Mouse (Mus musculus) heart, postnatal 0 days (tissue): ENCODE results near the gene Anxa6. TPM values are rescaled to one million over a fixed set of nuclear protein-coding genes. Genes with fewer than 3 reads are reported as not detected.

Experiments
- ATAC-seq: fragments of 200-750 bp; cut with Nextera tagmentation; 2 replicates; pipeline ENCODE4 v1.8.0; 2017; ENCODE audit warnings: low read depth, moderate number of reproducible peaks, moderate library complexity; ENCODE audit not compliant: insufficient read depth
- DNase-seq: peaks from one replicate; pipeline ENCODE4 v3.0.0-alpha.2; 2016; ENCODE audit warnings: low spot score
- H3K27ac ChIP-seq: fragments of 300-500 bp; sonication (generic); 2 replicates; pipeline ENCODE4 v1.5.1; 2014; ENCODE audit warnings: low read depth, mild to moderate bottlenecking
- H3K27me3 ChIP-seq: fragments of 300-500 bp; sonication (generic); 2 replicates; pipeline ENCODE4 v1.6.1; 2014; ENCODE audit warnings: low read length, mixed read lengths; ENCODE audit not compliant: control insufficient read depth, insufficient read depth
- H3K36me3 ChIP-seq: fragments of 300-500 bp; sonication (generic); replicated peaks from 2 replicates; pipeline ENCODE4 v1.6.1; 2014; ENCODE audit warnings: low read length, mixed read lengths; ENCODE audit not compliant: control insufficient read depth, insufficient read depth
- H3K4me1 ChIP-seq: fragments of 300-500 bp; sonication (generic); 2 replicates; pipeline ENCODE4 v1.6.1; 2014; ENCODE audit warnings: antibody characterized with exemption; ENCODE audit not compliant: control insufficient read depth, insufficient read depth
- H3K4me2 ChIP-seq: fragments of 300-500 bp; sonication (generic); 2 replicates; pipeline ENCODE4 v1.6.1; 2014; ENCODE audit warnings: low read depth, mild to moderate bottlenecking, low read length, moderate library complexity
- H3K4me3 ChIP-seq: fragments of 300-500 bp; sonication (generic); 2 replicates; pipeline ENCODE4 v1.5.1; 2014; ENCODE audit warnings: low read depth, low read length
- H3K9ac ChIP-seq: fragments of 300-500 bp; sonication (generic); replicated peaks from 2 replicates; pipeline ENCODE4 v1.6.1; 2014; ENCODE audit warnings: low read depth, low read length, mixed read lengths
- H3K9me3 ChIP-seq: fragments of 300-500 bp; sonication (generic); replicated peaks from 2 replicates; pipeline ENCODE4 v1.6.1; 2016; ENCODE audit warnings: low read length; ENCODE audit not compliant: control insufficient read depth
- CTCF ChIP-seq: IDR thresholded peaks from 2 replicates; pipeline ENCODE4 v1.5.1; 2016; ENCODE audit warnings: antibody characterized with exemption, control low read depth, low read depth
- EP300 ChIP-seq: IDR thresholded peaks from 2 replicates; pipeline ENCODE4 v1.6.1; 2016; ENCODE audit warnings: antibody characterized with exemption, low read depth
- WGBS: fragments of 180-500 bp; shearing (Covaris S2); extraction: QIAGEN DNeasy Blood & Tissue Kit; methylation state at CpG from one replicate; pipeline ENCODE4 v1.1.7; 2014; 5-methylcytosine and 5-hydroxymethylcytosine counted together
- polyA plus RNA-seq: library from polyadenylated mRNA; unstranded; fragments of >200 nt; fragmentation: Nextera tagmentation; extraction: Ambion mirVana; gene quantifications from 2 replicates; pipeline ENCODE4 v1.2.1, GENCODE M21; 2015
- total RNA-seq: library from RNA; depleted of rRNA; stranded (reverse); fragments of >200 nt; gene quantifications from 2 replicates; pipeline ENCODE4 v1.2.3, GENCODE M21; 2014; ENCODE audit warnings: low replicate concordance

The Anxa6 gene
- total and polyA plus RNA-seq, 2 experiments from 2014 or later: 250 to 306 TPM

DNA sequence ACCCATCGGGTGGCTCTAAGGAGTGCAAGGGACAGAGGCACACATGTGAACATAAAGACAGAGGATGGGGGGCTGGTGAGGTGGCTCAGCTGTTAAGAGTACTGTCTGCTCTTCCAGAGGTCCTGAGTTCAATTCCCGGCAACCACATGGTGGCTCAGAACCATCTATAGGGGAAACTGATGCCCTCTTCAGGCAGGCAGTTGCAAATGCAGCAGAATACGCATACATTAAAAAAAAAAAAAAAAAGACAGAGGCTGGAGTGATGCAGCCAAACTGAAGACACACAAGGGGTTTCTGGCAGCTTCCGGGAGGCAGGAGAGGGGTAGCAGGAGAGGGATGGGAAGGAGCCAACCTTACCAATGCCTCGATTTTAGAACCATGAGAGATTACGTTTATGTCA is 50.7 kb downstream of the Anxa6 start:
- H3K9ac ChIP-seq: no peak overlapping the region
- DNase-seq (no peak), ATAC-seq (no peak)
- H3K36me3 ChIP-seq: peaks cover 92% of the 10 kb centered on the region
- H3K27ac ChIP-seq: no peak overlapping the region
- H3K4me2 ChIP-seq: no peak overlapping the region
- H3K27me3 ChIP-seq: no peaks in the 10 kb centered on the region
- H3K9me3 ChIP-seq: no peaks in the 10 kb centered on the region
- TF ChIP-seq EP300 (no peak), CTCF (no peak)
- no peak overlapping the region for H3K4me3 ChIP-seq
- H3K4me1 ChIP-seq: no peaks in the 10 kb centered on the region
- WGBS: 88% methylated on average over 6 of the region's 6 CpGs

GRCm38 (mm10) chr11:54981630-54982029 is 51.6 kb downstream of the Anxa6 start:
- Histone ChIP-seq H3K27ac (no peak overlapping the region), H3K9ac (no peak overlapping the region), H3K36me3 (peaks cover 83% of the 10 kb centered on the region), H3K9me3 (no peaks in the 10 kb centered on the region), H3K27me3 (no peaks in the 10 kb centered on the region), H3K4me1 (no peaks in the 10 kb centered on the region), H3K4me2 (no peak overlapping the region), H3K4me3 (no peak overlapping the region)
- TF ChIP-seq CTCF (no peak), EP300 (no peak)
- ATAC-seq (no peak), DNase-seq (no peak)
- 94% methylated on average over 4 of the region's 4 CpGs for WGBS

DNA sequence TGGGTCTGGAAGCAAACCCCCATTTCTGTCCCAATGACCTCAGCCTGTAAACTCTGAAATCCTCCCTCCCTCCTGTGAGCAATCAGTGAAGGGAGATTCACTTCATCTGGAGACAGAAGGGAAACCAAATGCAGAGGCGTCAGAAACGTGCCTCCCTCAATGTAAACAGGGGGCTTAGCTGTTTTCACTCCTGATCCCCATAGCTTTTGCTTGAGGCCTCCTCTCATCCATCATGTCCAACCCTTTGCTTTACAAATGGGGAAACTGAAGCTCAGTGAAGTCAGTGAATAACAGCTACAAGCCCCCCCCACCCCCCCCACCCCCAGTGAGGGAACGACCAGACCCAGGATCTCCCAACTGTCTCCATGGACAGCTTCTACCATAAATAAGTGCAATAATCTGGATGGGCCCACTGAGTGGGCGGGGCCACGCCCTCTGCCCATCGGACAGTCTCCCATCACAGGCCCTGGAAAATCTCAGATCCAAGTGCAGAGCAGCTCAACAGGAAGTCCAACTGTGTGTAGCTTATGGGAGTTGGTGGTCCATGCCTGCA is 55.8 kb downstream of the Anxa6 start:
- no peak for DNase-seq
- no peak overlapping the region for H3K4me2 ChIP-seq
- no peak for TF ChIP-seq EP300
- no peak for TF ChIP-seq CTCF
- no peak overlapping the region for H3K27ac ChIP-seq
- ATAC-seq: no peak
- H3K36me3 ChIP-seq: peaks cover 49% of the 10 kb centered on the region
- 45% methylated on average over 6 of the region's 6 CpGs for WGBS
- H3K4me3 ChIP-seq: no peak overlapping the region
- H3K9ac ChIP-seq: no peak overlapping the region
- no peaks in the 10 kb centered on the region for H3K9me3 ChIP-seq
- H3K4me1 ChIP-seq: peaks cover 13% of the 10 kb centered on the region
- no peaks in the 10 kb centered on the region for H3K27me3 ChIP-seq

DNA sequence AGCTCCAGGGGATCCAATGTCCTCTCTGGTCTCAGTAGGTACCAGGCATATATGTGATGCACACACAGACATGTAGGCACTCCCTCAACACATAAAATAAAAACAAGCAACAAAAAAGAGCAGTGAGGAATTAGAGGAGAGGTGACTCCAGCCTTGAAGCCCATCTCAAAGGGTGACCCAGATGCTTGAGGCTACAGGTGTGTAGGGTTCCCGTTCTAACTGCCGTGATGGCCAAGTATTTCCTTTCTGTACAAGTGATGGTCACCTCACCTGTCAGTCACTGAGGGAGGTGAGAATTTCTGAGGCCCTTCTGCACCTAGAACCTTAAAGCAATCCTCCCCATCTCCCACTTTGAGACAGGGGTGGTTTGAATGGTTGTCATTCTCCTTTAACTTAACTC is 56.9 kb downstream of the Anxa6 start:
- TF ChIP-seq CTCF: no peak
- no peak for TF ChIP-seq EP300
- H3K9ac ChIP-seq: no peak overlapping the region
- H3K9me3 ChIP-seq: no peaks in the 10 kb centered on the region
- 93% methylated on average over 2 of the region's 2 CpGs for WGBS
- H3K4me3 ChIP-seq: no peak overlapping the region
- H3K4me1 ChIP-seq: peaks cover 13% of the 10 kb centered on the region
- H3K4me2 ChIP-seq: no peak overlapping the region
- H3K27me3 ChIP-seq: no peaks in the 10 kb centered on the region
- peaks cover 38% of the 10 kb centered on the region for H3K36me3 ChIP-seq
- H3K27ac ChIP-seq: no peak overlapping the region
- ATAC-seq: no peak
- DNase-seq: no peak

DNA sequence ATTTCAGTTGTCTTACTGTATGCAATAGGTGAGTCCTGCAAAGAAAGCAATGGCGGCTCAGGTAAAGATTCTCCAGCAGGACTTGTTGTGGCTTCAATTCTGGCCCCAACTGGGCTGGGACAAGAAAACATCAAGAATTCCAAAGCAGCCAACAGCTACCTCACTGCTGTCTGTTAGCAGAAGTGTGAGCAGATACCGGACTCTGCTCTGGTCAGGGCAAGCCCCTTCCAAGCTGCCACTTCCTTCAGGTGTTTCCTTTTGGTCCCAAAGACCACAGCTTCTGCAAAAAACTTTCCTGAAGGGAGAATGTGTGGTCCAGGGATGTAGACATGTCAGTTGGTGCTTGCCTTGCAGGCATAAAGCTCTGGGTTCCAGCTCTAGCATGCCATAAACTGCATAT is 57.5 kb downstream of the Anxa6 start:
- Histone ChIP-seq H3K27ac (no peak overlapping the region), H3K4me1 (peaks cover 13% of the 10 kb centered on the region), H3K4me3 (no peak overlapping the region), H3K27me3 (no peaks in the 10 kb centered on the region), H3K36me3 (peaks cover 32% of the 10 kb centered on the region), H3K9me3 (no peaks in the 10 kb centered on the region), H3K9ac (no peak overlapping the region), H3K4me2 (no peak overlapping the region)
- TF ChIP-seq CTCF (no peak), EP300 (no peak)
- no peak for DNase-seq
- no peak for ATAC-seq
- WGBS: 85% methylated on average over 2 of the region's 2 CpGs

- ATAC-seq (no peak), DNase-seq (no peak)
- Histone ChIP-seq H3K4me3 (no peak overlapping the region), H3K27ac (no peak overlapping the region), H3K4me2 (no peak overlapping the region), H3K9ac (no peak overlapping the region), H3K27me3 (no peaks in the 10 kb centered on the region), H3K9me3 (no peaks in the 10 kb centered on the region), H3K4me1 (peaks cover 13% of the 10 kb centered on the region), H3K36me3 (peaks cover 27% of the 10 kb centered on the region)
- TF ChIP-seq CTCF (no peak), EP300 (no peak)
- WGBS: 82% methylated on average over 5 of the region's 5 CpGs
These were observed 57.9 kb downstream of the Anxa6 start for GRCm38 (mm10) chr11:54975340-54975739.
